Mouse (Mus musculus) MEL (cell line): ENCODE data around the gene Tmem8b.

Experiments used
- CTCF ChIP-seq, 3 experiments: IDR thresholded peaks in 2 of 3; conservative IDR thresholded peaks in 1 of 3; 2 replicates each; pipeline ENCODE4 v1.5.1; 2011 to 2012; ENCODE audit warnings: low read length in 3 of 3, low read depth in 2 of 3, mild to moderate bottlenecking in 2 of 3, improper control_type of control experiment in 1 of 3, inconsistent platforms in 1 of 3, mixed read lengths in 1 of 3, moderate library complexity in 1 of 3; ENCODE audit not compliant: control insufficient read depth in 1 of 3, insufficient read depth in 1 of 3, poor library complexity in 1 of 3, severe bottlenecking in 1 of 3
- ELF1 ChIP-seq: IDR thresholded peaks from 2 replicates; pipeline ENCODE4 v1.6.1; 2014; ENCODE audit warnings: low read depth, mild to moderate bottlenecking, inconsistent platforms, low read length, improper control_type of control experiment, moderate library complexity
- EP300 ChIP-seq, 2 experiments: IDR thresholded peaks; 2 replicates each; pipeline ENCODE4 v1.6.1; 2011; ENCODE audit warnings: improper control_type of control experiment in 2 of 2, low read length in 2 of 2, low read depth in 1 of 2, mild to moderate bottlenecking in 1 of 2
- MYC ChIP-seq: IDR thresholded peaks from 2 replicates; pipeline ENCODE4 v1.6.1; 2011; ENCODE audit warnings: low read depth, mild to moderate bottlenecking, low read length, improper control_type of control experiment, moderate library complexity
- POLR2A ChIP-seq, 2 experiments: IDR thresholded peaks; 2 replicates each; pipeline ENCODE4 v1.6.1; 2011 to 2012; ENCODE audit warnings: low read length in 2 of 2, mild to moderate bottlenecking in 2 of 2, control low read depth in 1 of 2, improper control_type of control experiment in 1 of 2, low read depth in 1 of 2, moderate library complexity in 1 of 2; ENCODE audit not compliant: control insufficient read depth in 1 of 2, insufficient read depth in 1 of 2, poor library complexity in 1 of 2
- RAD21 ChIP-seq: IDR thresholded peaks from 2 replicates; pipeline ENCODE4 v1.6.1; 2011; ENCODE audit warnings: mild to moderate bottlenecking, low read depth, low read length, improper control_type of control experiment
- RCOR1 ChIP-seq: IDR thresholded peaks from 2 replicates; pipeline ENCODE4 v1.6.1; 2012; ENCODE audit warnings: low read depth, mild to moderate bottlenecking, inconsistent platforms, low read length, improper control_type of control experiment
- USF1 ChIP-seq: IDR thresholded peaks from 2 replicates; pipeline ENCODE4 v1.6.1; 2014; ENCODE audit warnings: low read depth, mild to moderate bottlenecking, inconsistent platforms, low read length, improper control_type of control experiment, moderate library complexity
- ZKSCAN1 ChIP-seq: IDR thresholded peaks from 2 replicates; pipeline ENCODE4 v1.6.1; 2012; ENCODE audit warnings: low read depth, mild to moderate bottlenecking, inconsistent platforms, low read length, improper control_type of control experiment, moderate library complexity

- TF ChIP-seq RCOR1 (no peak), EP300 (IDR thresholded peaks at IDR 0.05; ENCODE audit: low read depth in 1 of 2, low read length in 2 of 2) (no peak), MYC (no peak), ELF1 (no peak), ZKSCAN1 (no peak), RAD21 (no peak), POLR2A (IDR thresholded peaks at IDR 0.05; ENCODE audit: control insufficient read depth in 1 of 2, insufficient read depth in 1 of 2, low read depth in 1 of 2, low read length in 2 of 2, poor library complexity in 1 of 2) (no peak), USF1 (no peak), CTCF (IDR thresholded peaks at IDR 0.05 in 2 of 3, conservative IDR thresholded peaks at IDR 0.05 in 1 of 3; ENCODE audit: control insufficient read depth in 1 of 3, insufficient read depth in 1 of 3, low read depth in 2 of 3, low read length in 3 of 3, poor library complexity in 1 of 3, severe bottlenecking in 1 of 3) (no peak)
These were observed 9.8 kb downstream of the Tmem8b start for GRCm38 (mm10) chr4:43678541-43678940.
